Mouse (Mus musculus) MEL (cell line): ENCODE measurements around the gene Cyp39a1.

ENCODE experiments used
- CTCF ChIP-seq, 3 experiments: IDR thresholded peaks in 2 of 3; conservative IDR thresholded peaks in 1 of 3; 2 replicates each; pipeline ENCODE4 v1.5.1; 2011 to 2012; ENCODE audit warnings: low read length in 3 of 3, low read depth in 2 of 3, mild to moderate bottlenecking in 2 of 3, improper control_type of control experiment in 1 of 3, inconsistent platforms in 1 of 3, mixed read lengths in 1 of 3, moderate library complexity in 1 of 3; ENCODE audit not compliant: control insufficient read depth in 1 of 3, insufficient read depth in 1 of 3, poor library complexity in 1 of 3, severe bottlenecking in 1 of 3
- MYC ChIP-seq: IDR thresholded peaks from 2 replicates; pipeline ENCODE4 v1.6.1; 2011; ENCODE audit warnings: low read depth, mild to moderate bottlenecking, low read length, improper control_type of control experiment, moderate library complexity
- POLR2A ChIP-seq, 2 experiments: IDR thresholded peaks; 2 replicates each; pipeline ENCODE4 v1.6.1; 2011 to 2012; ENCODE audit warnings: low read length in 2 of 2, mild to moderate bottlenecking in 2 of 2, control low read depth in 1 of 2, improper control_type of control experiment in 1 of 2, low read depth in 1 of 2, moderate library complexity in 1 of 2; ENCODE audit not compliant: control insufficient read depth in 1 of 2, insufficient read depth in 1 of 2, poor library complexity in 1 of 2
- TCF12 ChIP-seq: IDR thresholded peaks from 2 replicates; pipeline ENCODE4 v1.6.1; 2014; ENCODE audit warnings: low read depth, mild to moderate bottlenecking, inconsistent platforms, low read length, improper control_type of control experiment, moderate library complexity

- TF ChIP-seq CTCF (IDR thresholded peaks at IDR 0.05 in 2 of 3, conservative IDR thresholded peaks at IDR 0.05 in 1 of 3; ENCODE audit: control insufficient read depth in 1 of 3, insufficient read depth in 1 of 3, low read depth in 2 of 3, low read length in 3 of 3, poor library complexity in 1 of 3, severe bottlenecking in 1 of 3) (no peak), POLR2A (IDR thresholded peaks at IDR 0.05; ENCODE audit: control insufficient read depth in 1 of 2, insufficient read depth in 1 of 2, low read depth in 1 of 2, low read length in 2 of 2, poor library complexity in 1 of 2) (no peak), TCF12 (no peak), MYC (no peak)
Measured at GRCm38 (mm10) chr17:43754687-43755086, 87.5 kb downstream of the Cyp39a1 start.
